Mouse (Mus musculus): ENCODE data around the gene Gm26602.

The Gm26602 gene

DNA sequence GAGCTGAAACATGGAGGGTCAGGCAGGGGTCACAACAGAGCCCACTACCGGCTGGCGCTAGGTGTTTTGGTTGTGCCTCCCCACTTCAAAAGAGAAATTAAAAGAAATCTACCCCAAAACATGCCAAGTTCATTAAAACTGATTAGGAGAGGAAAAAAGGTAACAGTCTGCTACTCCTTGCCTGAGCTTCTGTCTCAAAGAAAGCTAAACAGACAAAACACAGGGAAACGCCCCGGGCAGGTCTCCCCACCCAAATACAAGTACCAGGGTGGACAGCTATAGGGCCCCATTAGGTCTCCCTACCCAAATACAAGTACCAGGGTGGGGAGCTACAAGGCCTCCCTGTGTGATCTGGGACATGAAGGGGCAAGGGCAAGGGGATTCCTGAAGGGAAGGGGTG is at the start of gene Gm26602:
Gene Gm26602, plus strand, starts transcription at position 301 of the 400 bp plus-strand sequence.
- DNase-seq, result no peak

DNA sequence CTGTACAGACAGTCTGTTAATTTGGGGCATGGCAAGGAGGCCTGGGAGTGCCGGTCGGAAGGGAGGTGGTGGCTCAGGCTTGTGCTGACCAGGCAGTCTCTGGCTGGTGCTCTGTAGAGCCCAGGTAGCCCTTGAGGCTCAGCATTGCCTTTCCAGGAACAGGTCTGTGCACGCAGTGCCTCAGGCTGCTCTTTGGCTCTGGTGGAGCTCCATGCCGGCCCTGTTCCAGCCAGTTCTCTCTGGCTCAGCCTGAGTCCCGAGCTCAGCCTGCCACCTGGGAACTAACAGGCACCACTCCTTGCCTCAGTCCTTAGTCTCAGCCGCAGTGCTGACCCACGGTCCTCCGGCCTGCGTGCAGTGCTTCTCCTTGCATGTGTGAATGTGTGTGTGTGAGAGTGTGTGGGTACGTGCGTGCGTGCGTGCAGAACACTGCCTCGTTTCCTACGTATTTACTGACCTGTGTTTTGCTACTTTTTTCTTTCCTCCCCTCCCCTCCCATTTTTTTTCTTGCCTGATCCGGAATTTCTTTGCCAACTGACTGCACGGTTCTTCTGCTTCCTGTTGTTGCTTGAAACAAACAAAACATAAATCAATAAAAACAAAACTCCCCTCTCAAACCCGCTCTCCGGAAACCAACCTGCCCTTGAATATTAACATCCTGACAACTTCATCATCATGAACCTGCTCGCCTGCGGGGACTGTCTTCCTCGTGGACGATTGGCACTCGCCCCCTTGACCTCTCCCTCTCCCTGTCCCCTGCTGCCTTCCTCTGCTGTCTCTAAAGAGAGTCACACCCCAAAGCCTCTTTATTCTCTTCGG is 49.2 kb upstream of the Gm26602 start:
- DNase-seq, result peak; percentile 83

DNA sequence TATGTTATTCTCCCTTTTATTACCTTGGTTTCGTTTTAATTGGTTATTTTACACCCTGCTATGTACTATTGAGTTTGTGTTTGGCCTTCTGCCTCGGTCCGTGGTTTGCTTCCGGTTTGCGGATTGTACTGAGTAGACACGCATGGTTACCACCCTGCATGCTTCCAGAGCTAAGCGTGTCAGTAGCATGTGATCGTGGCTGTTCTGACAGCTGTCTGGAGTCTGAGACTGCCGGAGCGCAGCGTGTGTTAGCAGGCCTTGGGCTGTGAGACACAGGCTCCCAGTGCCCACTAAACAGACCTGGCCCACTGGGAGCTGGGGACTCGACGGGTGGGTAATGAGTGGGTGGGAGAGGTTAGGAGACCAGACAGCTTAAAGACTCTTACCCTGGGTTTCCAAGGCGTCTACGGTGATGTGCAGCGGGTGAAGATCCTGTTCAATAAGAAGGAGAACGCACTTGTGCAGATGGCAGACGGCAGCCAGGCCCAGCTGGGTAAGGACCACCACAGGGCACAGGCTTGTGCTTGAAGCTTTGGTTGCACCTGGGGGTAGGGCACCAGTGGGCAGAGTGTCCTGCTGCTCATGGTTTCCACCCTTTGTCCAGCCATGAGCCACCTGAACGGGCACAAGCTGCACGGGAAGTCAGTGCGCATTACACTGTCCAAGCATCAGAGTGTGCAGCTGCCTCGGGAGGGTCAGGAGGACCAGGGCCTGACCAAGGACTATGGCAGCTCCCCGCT is 48.4 kb upstream of the Gm26602 start:
- DNase-seq, result no peak

DNA sequence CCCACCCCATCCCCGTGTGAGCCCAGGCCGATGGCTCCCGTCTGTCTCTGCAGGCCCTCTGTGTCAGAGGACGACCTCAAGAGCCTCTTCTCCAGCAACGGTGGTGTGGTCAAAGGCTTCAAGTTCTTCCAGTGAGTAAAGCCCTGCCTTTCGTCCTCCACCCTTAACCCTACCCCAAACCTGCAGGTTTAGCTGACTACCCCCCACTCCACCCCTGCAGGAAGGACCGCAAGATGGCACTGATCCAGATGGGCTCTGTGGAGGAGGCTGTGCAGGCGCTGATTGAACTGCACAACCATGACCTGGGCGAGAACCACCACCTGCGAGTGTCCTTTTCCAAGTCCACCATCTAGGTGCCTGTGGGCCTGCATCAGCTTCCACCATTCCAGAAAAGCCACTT is 47.7 kb upstream of the Gm26602 start:
- DNase-seq, result no peak

DNA sequence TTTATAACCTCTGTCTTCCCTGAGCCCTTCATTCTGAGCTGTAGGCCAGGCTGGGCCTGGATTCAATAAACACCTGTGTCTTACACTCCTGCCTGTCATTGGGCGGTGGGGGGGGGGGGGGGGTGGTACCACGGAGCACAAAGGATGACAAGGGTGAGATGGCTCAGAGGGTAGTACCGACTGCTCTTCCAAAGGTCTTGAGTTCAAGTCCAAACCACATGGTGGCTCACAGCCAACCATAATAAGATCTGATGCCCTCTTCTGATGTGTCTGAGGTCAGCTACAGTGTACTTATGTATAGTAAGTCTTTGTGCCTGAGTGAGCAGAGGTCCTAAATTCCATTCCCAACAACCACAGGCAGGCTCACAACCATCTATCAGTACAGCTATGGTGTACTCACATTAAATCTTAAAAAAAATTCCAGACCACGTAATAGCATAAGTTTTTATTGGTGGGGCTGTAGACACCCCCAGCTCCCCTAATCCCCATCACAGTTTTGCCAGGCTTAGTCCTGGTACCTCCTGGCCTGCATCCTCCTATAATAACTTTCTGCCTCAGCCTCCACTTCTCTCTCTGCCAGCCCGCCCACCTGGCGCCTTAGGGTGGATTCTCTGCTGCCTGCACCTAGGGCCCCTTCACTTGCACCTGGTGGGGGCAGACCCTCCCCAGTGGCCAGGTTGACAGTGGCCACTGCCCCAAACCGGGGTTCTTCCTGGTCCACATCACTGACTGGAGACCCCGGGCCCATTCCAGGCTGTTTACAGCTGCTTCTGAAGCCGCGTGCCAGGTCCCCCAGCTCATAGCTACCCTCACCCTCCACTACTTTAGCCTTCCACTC is 46.1 kb upstream of the Gm26602 start:
- no peak for DNase-seq

DNA sequence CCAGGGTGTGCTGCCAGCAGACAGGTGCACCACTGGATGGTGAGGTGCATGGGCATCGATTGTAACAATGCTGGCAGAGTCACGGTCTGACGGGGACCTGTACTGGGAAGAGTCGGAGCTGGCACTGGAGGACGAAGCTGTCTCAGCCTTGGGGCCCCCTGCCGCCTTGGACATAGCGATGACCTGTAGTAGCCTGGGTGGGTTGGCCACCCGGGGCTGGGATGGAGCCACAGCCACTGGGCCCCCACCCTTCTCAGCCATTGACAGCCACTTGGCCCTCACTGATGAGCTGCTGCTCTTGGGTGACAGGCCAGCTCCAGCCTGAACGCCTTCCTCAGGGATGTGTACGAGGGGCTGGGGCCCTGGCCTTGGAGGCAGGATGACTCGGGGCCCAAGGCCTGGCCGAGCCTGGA is 45.5 kb upstream of the Gm26602 start:
- no peak for DNase-seq

DNA sequence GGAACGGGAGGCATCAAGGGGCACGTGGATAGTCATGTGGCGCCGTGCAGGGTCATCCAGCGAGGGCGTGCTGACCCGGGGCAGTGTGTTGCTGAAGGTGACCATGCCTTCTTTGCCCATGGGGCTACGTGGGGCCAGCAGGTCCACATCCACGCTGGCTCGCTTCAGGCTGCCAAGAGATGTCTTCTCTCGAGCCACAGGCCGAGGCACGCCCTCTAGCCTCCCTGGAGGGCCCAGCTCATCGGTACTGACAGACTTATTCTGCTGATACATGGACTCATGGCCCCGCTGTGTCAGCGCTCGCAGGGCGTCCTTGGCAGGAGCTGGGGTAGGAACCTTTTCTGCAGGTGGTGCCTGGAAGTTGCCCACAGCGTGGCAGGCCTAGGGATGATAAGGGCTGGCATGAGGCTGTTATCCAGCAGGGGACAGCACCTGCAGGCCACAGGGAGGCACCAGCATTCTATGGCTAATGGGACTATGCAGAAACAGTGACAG is 44.8 kb upstream of the Gm26602 start:
- DNase-seq, result no peak

DNA sequence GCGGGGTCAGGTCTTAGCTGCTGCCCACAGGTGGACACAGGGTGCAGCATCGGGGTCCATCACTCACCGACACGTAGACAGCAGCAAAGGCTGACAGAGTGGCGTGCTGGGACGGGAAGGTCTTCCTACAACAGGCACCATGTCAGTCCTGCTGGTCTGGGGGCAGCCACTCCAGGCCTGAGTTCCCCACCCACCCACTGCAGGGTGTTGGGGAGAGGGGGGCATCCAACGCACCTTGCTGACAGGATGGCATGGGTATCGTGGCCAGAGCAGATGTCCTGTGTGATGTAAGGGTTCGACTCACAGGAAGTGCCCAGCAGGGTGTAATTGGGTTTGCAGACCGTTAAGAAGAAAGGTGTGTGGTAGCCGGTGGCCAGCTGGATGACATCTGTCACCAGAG is 44.1 kb upstream of the Gm26602 start:
- DNase-seq, result no peak

DNA sequence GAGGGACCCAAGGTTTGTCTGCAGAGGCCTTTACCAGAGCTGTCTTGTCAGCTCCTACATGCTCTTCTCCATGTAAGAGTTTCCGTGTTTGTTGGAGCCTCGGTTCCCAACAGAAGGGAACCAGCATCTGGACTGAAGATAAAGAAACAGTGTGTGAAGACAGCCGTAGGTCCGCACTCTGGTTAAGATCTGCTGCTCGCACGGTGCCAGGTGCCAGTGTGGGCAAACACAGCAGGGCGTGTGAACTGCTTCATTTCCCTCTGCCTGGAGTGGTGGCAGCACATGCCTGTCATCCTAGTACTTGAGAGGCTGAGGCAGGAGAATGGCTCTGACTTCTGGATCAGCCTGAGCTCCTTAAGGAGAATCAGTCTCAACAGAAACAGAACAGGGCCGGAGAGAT is 38.8 kb upstream of the Gm26602 start:
- no peak for DNase-seq

DNA sequence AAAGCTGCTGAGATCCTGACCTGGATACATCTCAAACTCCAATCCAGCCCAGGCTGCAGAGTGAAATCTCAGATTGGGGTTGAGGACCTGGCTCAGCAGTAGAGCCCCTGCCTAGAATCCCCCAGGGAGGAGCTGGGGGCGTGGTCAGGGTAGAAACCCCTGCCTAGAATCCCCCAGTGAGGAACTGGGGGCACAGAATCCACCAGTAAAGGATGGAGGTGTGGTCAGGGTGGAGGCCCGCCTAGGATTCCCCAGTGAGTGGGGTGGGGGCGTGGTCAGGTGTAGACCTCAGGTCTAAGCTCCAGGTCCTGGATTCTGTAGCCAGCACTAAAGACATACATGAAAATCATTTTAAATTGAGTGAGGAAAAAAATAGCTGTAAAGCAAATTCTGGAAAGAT is 37.8 kb upstream of the Gm26602 start:
- DNase-seq, result no peak

DNA sequence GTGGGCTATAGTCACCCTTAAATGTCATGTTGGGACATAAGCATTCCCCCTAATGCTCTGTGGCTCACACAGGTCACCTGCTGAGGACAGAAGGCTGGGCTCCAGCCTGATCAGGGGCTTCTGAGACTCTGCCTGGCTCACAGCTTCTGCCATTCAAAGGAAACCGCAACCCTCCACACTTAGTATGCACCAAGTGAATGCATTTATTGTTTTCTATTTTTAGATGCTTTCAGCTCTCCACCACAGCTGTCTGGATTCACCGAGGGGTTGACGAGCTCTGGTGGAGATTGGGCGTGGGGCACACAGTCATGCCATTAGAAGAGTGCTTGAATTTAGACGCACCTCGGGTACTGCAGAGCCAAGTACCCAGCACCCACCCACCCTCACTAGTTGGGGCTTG is 37.3 kb upstream of the Gm26602 start:
- no peak for DNase-seq

DNA sequence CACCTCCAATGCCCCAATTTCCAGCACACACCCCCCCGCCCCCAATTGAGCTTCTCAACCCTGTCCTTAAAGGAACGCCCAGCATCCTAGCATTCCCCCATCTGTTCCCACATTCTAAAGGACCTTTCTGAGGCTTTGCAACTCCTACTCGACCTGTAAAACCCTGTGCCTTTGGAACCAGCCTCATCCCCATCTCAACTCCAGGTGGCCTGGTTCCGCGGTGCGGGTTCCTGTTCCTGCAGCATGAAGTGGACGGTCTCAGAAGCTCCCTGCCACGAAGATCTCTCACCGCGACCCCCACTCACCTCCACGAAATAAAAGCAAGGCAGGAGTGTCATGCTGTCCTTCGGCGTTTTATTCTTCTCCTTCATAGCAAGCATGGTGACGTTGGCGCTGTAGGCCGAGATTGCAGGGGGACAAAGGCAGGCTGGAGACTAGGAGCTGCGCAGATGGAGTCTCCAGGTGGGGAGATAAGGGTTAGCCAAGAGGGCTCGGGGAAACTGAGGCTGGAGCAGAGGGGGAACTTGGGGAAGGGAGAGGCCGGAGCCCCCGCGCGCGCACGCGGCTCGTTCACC is 36.9 kb upstream of the Gm26602 start:
- DNase-seq, result no peak

DNA sequence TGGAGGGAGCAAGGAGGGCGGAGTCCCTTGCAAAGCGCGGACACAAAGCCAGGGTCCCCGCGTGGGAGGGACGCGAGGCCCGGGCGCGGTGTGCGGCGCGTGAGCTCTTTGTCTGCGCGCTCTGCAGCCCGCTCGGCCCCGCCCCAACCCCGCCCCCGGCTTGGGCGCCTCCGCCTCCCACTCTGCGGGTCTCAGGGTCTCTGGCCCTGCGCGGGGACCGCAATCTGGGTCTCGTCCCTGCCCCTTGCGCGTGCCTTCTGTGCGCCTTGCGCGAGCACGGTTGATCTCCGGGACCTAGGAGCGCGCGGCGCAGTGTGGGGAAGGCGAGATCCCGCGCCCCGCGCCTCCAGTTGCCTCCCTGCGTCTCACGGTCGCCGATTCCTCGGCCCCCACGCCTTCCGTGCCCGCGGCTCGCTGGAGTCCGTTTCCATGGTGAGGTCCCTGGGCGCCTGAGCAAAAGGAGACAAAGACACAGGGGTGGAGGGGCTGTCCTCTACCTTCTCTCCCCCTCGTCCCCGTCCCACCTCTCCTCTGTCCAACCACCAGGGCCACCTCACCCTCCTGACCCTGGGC is 36.3 kb upstream of the Gm26602 start, which contains the start of the genes Prtn3 and Plppr3:
Gene Prtn3, plus strand, starts transcription at position 187 of the 573 bp plus-strand sequence.
Gene Plppr3, minus strand, starts transcription at position 345 of the 573 bp plus-strand sequence.
- DNase-seq, result peak; percentile 46

DNA sequence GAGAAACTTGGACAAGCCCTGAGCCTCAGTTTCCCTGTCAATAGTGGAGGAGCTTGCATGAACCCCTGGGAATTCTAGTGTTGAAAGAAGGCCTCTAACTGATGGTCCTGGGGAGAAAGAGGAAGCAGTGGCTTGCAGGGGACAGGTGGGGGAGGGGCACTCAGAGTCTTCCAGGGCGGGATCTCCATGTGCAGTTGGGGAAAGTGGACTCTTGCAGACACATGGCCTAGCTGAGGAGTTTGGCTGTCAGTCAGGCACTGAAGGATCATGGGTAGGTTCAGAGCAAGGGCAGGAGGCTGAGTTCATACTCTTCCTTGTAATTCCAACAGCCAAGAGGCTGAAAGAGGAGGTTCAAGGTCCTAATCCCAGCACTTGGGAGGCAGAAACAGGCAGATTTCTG is 33.5 kb upstream of the Gm26602 start:
- peak; percentile 10 for DNase-seq

DNA sequence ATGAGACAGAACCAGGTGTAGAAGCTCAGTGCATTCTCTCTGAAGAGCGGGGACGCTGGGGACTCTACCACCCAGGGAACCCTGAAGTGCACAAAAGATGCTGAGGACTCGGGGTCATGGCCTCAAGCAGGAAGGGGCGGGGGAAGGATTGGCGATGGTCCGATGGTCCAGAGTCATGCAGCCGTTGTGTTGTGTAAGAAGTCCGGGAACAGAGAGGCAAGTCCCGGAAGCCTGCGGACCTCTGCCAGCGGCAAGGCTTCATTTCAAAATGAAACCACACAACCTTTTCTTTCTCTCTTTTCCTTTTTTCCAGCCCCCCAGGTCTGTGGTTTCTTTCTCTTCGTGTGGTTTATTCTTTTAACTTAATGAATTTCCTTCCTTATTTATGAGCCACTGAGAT is 32.9 kb upstream of the Gm26602 start:
- DNase-seq, result peak; percentile 72

DNA sequence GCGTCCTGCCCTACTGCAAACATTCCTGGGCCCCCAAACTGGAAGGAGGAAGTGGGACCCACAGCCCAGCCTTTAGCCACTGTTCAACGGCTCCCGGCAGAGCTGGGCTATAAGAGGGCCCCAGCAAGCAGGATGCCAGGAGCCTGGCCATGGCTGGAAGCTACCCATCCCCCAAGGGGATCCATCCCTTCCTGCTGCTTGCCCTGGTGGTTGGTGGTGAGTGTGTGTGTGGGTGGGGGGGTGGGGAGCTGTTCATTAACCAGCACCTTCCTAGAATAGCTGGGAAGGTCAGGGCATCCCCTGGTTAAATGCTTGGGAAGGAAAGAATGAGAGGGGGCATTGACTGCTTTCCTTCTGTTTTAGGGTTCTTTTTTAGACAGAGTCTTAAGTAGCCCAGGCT is 31.1 kb upstream of the Gm26602 start:
- peak; percentile 17 for DNase-seq

DNA sequence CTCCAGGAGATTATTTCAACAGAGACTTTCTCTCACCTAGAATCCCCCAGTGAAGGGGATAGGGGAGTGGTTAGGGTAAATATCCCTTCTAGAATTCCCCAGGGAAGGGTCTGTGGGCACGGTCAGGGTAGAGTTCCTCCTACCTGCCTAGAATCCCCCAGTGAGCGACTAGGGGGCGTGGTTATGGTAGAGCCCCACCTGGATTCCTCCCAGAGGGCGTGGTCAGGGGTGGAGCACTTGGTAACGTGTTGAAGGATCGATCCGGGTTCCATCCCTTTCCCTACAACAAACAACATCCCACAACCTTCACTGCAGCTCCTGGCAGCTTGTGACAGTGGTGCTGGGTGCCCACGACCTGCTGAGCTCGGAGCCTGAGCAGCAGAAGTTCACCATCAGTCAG is 29.9 kb upstream of the Gm26602 start:
- peak; percentile 24 for DNase-seq

DNA sequence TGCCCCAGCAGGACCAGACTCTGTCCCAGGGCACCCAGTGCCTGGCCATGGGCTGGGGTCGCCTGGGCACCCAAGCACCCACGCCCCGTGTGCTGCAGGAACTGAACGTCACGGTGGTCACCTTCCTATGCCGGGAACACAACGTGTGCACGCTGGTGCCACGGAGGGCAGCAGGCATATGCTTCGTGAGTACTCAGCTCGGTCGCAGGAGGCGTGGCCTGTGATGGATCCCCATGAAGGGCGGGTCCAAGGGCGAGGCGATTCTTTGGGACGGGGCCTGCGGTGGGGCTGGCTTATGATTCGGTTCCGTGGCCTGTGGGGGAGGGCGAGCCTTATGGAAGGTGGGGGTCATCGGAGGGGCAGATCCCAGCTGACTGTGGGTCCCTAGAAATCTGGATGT is 28.7 kb upstream of the Gm26602 start:
- peak; percentile 34 for DNase-seq

DNA sequence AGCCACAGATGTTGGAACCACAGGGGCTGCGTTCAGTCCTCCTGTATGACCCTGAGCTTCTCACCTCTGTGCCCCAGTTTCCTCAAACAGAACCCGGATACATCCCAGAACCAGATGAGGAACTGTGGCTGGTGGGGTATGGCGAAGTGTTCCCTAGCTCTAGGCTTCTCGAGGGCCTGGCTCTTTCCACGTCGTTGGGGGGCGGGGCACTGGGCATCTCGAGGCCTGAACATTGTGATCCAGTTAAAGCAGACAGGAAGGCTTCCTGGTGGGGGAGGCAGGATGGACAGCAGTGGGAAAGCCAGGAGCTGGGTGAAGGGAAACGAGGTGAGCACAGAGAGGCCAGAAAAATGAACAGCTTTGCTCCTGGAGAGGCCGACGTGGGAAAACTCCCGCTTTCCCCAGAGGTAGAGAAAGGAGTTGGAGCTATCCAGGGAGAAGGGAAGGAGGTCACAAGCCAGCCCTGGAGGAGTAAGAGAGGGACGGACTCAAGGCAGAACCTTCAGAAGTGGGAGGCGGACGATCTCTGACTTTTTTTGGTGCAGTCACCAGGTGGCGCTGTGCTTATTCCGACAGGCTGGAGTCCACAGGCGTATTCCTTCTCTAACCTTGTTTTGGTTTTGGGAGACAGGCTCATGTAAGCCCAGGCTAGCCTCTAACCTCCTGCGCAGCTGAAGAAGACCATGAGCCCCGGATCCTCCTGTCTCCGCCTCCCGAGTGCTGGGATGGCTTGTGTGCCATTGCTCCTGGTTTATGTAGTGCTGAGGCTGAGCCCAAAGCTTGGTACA is 27.2 kb upstream of the Gm26602 start:
- DNase-seq, result peak; percentile 87

DNA sequence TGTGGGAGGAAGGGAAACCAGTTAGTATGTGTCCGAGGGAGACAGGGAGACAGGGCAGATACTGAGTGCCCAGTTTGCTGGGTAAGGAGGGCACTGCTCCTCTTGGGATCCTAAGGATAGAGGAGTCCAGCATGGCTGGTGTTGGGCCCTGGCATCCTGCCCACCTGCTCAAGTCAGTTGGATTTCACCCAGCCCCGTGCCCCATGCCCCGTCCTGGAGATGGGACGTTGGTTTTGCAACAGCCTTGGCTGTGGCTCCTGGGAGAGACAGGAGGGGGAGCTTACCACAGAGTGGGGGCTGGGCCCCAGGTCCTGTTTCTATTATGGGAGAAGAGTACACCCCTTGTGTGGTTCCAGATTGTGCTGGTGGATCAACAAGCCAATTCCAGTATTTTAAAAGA is 26.2 kb upstream of the Gm26602 start:
- DNase-seq, result peak; percentile 89

DNA sequence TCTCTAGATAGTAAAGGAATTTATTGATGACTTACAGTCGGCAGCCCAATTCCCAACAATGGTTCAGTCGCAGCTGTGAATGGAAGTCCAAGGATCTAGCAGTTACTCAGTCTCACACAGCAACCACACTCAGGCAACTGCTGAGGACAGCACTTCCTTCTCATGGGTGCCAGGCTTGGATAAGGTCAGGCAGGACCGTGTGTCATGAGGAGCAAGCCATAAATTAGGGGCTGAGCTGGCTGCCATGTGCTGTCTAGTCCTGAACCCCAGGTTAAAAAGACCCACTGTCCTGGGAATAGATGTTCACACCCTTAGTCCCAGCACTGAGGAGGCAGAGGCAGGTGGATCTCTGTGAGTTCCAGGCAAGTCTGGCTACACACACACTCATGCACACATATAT is 25.7 kb upstream of the Gm26602 start:
- DNase-seq, result peak; percentile 7
